Mouse (Mus musculus) lung, postnatal 36 days (tissue): ENCODE measurements around the gene 4931406P16Rik.
"Not testable (repeated sequence)": the region's sequence is repeated elsewhere in the genome, so short reads cannot be mapped to it uniquely, and the experiment has no call there.

Source experiments
- DNase-seq: peaks from one replicate; pipeline ENCODE4 v3.0.0; 2022; ENCODE audit warnings: mixed read lengths

The 4931406P16Rik gene

GRCm38 (mm10) chr7:34206331-34206730 lies 107.0 kb downstream of the 4931406P16Rik start:
- no peak for DNase-seq

GRCm38 (mm10) chr7:34202147-34202546 lies 111.2 kb downstream of the 4931406P16Rik start:
- DNase-seq: not testable (repeated sequence)

GRCm38 (mm10) chr7:34200829-34201228 lies 112.5 kb downstream of the 4931406P16Rik start:
- DNase-seq: no peak

- DNase-seq: peak; percentile 72
Observed at GRCm38 (mm10) chr7:34198346-34198745, 115.0 kb downstream of the 4931406P16Rik start.

- peak; percentile 93 for DNase-seq
Observed at GRCm38 (mm10) chr7:34196132-34197128, 116.9 kb downstream of the 4931406P16Rik start, which contains the start of gene Pdcd2l. Gene Pdcd2l (minus strand): TSS chr7:34196661.

GRCm38 (mm10) chr7:34195632-34196031 lies 117.7 kb downstream of the 4931406P16Rik start:
- no peak for DNase-seq

- peak; percentile 37 for DNase-seq
Observed at GRCm38 (mm10) chr7:34192825-34193224, 120.5 kb downstream of the 4931406P16Rik start.

- peak; percentile 49 for DNase-seq
Observed at GRCm38 (mm10) chr7:34189376-34189989, 123.9 kb downstream of the 4931406P16Rik start.
